Mouse (Mus musculus) hindbrain, embryonic 15.5 days (tissue): ENCODE data around the gene Zbtb6. TPM values are rescaled to one million over a fixed set of nuclear protein-coding genes. Genes with fewer than 3 reads are reported as not detected.

Experiments
- ATAC-seq: fragments of 200-750 bp; cut with Nextera tagmentation; 2 replicates; pipeline ENCODE4 v1.8.0; 2017; ENCODE audit warnings: low read depth, moderate number of reproducible peaks, moderate TSS enrichment; ENCODE audit not compliant: low FRiP score
- H3K27ac ChIP-seq: fragments of 300-500 bp; sonication (generic); replicated peaks from 2 replicates; pipeline ENCODE4 v1.5.1; 2015; ENCODE audit warnings: mild to moderate bottlenecking, inconsistent platforms
- H3K27me3 ChIP-seq: fragments of 300-500 bp; sonication (generic); 2 replicates; pipeline ENCODE4 v1.6.1; 2015; ENCODE audit warnings: control low read depth, inconsistent platforms
- H3K36me3 ChIP-seq: fragments of 300-500 bp; sonication (generic); 2 replicates; pipeline ENCODE4 v1.6.1; 2015; ENCODE audit warnings: control low read depth, inconsistent platforms
- H3K4me1 ChIP-seq: fragments of 300-500 bp; sonication (generic); replicated peaks from 2 replicates; pipeline ENCODE4 v1.6.1; 2015; ENCODE audit warnings: control low read depth, inconsistent platforms
- H3K4me2 ChIP-seq: fragments of 300-500 bp; sonication (generic); 2 replicates; pipeline ENCODE4 v1.6.1; 2015; ENCODE audit warnings: moderate library complexity, mild to moderate bottlenecking, inconsistent platforms
- H3K4me3 ChIP-seq: fragments of 300-500 bp; sonication (generic); 2 replicates; pipeline ENCODE4 v1.5.1; 2015; ENCODE audit warnings: mild to moderate bottlenecking, inconsistent platforms
- H3K9ac ChIP-seq: fragments of 300-500 bp; sonication (generic); 2 replicates; pipeline ENCODE4 v1.6.1; 2015; ENCODE audit warnings: inconsistent platforms
- H3K9me3 ChIP-seq: fragments of 300-500 bp; sonication (generic); 2 replicates; pipeline ENCODE4 v1.6.1; 2016; ENCODE audit warnings: control low read depth, inconsistent platforms
- WGBS: fragments of 180-500 bp; shearing (Covaris S2); methylation state at CpG from one replicate; pipeline ENCODE4 v1.1.7; 2015; 5-methylcytosine and 5-hydroxymethylcytosine counted together
- polyA plus RNA-seq: library from polyadenylated mRNA; unstranded; fragments of >200 nt; fragmentation: Nextera tagmentation; extraction: Ambion mirVana; gene quantifications from 2 replicates; pipeline ENCODE4 v1.2.1, GENCODE M21; 2015

The Zbtb6 gene
- polyA plus RNA-seq, 1 experiment from 2014 or later, result 14.6 TPM

DNA sequence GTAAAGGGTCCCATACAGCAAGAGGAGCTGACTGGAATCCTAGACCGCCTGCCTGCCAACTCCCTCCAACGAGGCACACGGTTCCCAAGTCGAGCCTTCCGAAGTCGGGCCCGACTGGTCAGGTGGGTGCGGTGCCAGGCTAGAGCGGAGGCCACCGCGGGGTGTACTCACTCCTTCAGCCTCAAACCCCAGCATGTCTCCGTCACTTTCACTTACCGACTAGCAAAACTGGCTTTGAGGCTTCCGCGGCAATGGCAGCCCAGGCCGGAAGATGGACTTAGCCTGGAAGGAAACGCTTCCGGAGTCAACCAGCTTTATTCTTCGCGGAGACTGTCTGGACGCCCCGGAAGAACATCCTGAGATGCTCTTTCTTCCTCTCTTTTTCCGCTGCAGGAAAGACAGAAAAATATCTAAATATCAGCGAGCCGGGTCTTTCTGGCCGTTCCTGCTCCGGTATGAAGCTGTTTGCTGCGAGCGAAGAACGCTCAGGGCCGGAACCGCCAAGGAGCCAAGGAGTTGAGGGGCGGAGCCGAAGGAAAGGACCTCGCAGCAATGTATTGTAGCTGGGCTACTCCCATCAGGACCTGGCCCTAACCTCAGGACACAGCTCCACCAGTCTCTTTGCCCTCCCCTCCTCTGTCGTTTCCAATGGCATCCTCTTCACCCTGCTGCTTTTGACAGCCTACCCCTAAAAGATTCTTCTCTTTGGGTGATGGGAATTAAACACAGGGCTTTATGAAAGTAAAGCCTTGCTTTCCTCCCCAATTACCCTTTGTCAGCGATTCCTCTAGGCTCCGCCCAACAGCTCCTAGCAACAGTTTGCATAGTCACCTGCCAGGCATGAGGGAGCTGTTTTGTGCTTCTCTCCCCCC lies 12.1 kb downstream of the Zbtb6 start:
- Histone ChIP-seq H3K36me3 (peaks cover 13% of the 10 kb centered on the region; the same call in 1 of the 2 replicates), H3K4me3 (peak overlapping the region; percentile 58), H3K9me3 (no peaks in the 10 kb centered on the region), H3K27ac (peak overlapping the region; percentile 98), H3K4me2 (peak overlapping the region; percentile 85), H3K9ac (peak overlapping the region; percentile 56), H3K4me1 (peaks cover 21% of the 10 kb centered on the region), H3K27me3 (no peaks in the 10 kb centered on the region)
- WGBS, result 1% methylated on average over 38 of the region's 38 CpGs
- ATAC-seq, result peak; percentile 95

GRCm38 (mm10) chr2:37423671-37424070 lies 19.3 kb downstream of the Zbtb6 start:
- H3K4me2 ChIP-seq, result no peak overlapping the region
- no peak overlapping the region for H3K27ac ChIP-seq
- peaks cover 3% of the 10 kb centered on the region; the same call in 1 of the 2 replicates for H3K36me3 ChIP-seq
- H3K9me3 ChIP-seq, result no peaks in the 10 kb centered on the region
- peaks cover 17% of the 10 kb centered on the region for H3K4me1 ChIP-seq
- H3K4me3 ChIP-seq, result no peak overlapping the region
- WGBS, result 53% methylated on average over 3 of the region's 3 CpGs
- no peak for ATAC-seq
- no peak overlapping the region for H3K9ac ChIP-seq
- H3K27me3 ChIP-seq, result no peaks in the 10 kb centered on the region

- Histone ChIP-seq H3K27me3 (no peaks in the 10 kb centered on the region), H3K36me3 (no peaks in the 10 kb centered on the region), H3K9me3 (no peaks in the 10 kb centered on the region), H3K4me1 (peaks cover 17% of the 10 kb centered on the region), H3K9ac (peak within 1 kb of the TSS; percentile 99), H3K27ac (peak within 1 kb of the TSS; percentile 98), H3K4me2 (peak within 1 kb of the TSS; percentile 72), H3K4me3 (peak within 1 kb of the TSS; percentile 94)
- ATAC-seq, result peak; percentile 97
- under 1% methylated on average over 71 of the region's 75 CpGs for WGBS
These were observed 20.4 kb downstream of the Zbtb6 start, which contains the start of gene Rc3h2 for GRCm38 (mm10) chr2:37422306-37423304. TSS of gene Rc3h2 (minus strand) at chr2:37422903.

- WGBS, result 6% methylated on average over 3 of the region's 3 CpGs
- peak overlapping the region; percentile 72 for H3K4me2 ChIP-seq
- no peak for ATAC-seq
- peak overlapping the region; percentile 99 for H3K9ac ChIP-seq
- H3K4me3 ChIP-seq, result peak overlapping the region; percentile 94
- peaks cover 17% of the 10 kb centered on the region for H3K4me1 ChIP-seq
- H3K27ac ChIP-seq, result peak overlapping the region; percentile 98
- no peaks in the 10 kb centered on the region for H3K27me3 ChIP-seq
- 0 out of 2 replicates have a peak, but pooled peaks cover 2% of the 10 kb centered on the region for H3K36me3 ChIP-seq
- H3K9me3 ChIP-seq, result no peaks in the 10 kb centered on the region
These were observed 21.1 kb downstream of the Zbtb6 start for GRCm38 (mm10) chr2:37421903-37422302.

- no peaks in the 10 kb centered on the region for H3K9me3 ChIP-seq
- peaks cover 29% of the 10 kb centered on the region for H3K36me3 ChIP-seq
- no peak overlapping the region for H3K27ac ChIP-seq
- no peaks in the 10 kb centered on the region for H3K27me3 ChIP-seq
- H3K4me1 ChIP-seq, result no peaks in the 10 kb centered on the region
- H3K4me2 ChIP-seq, result no peak overlapping the region
- no peak overlapping the region for H3K9ac ChIP-seq
- H3K4me3 ChIP-seq, result no peak overlapping the region
- no peak for ATAC-seq
- WGBS, result 49% methylated on average over 1 of the region's 1 CpGs
These were observed 47.4 kb downstream of the Zbtb6 start for GRCm38 (mm10) chr2:37395539-37395938.

- Histone ChIP-seq H3K4me3 (no peak overlapping the region), H3K36me3 (peaks cover 42% of the 10 kb centered on the region), H3K27me3 (no peaks in the 10 kb centered on the region), H3K27ac (no peak overlapping the region), H3K9ac (no peak overlapping the region), H3K4me1 (no peaks in the 10 kb centered on the region), H3K4me2 (no peak overlapping the region), H3K9me3 (no peaks in the 10 kb centered on the region)
- no peak for ATAC-seq
- WGBS, result 87% methylated on average over 9 of the region's 9 CpGs
These were observed 60.0 kb downstream of the Zbtb6 start for GRCm38 (mm10) chr2:37382921-37383320.

DNA sequence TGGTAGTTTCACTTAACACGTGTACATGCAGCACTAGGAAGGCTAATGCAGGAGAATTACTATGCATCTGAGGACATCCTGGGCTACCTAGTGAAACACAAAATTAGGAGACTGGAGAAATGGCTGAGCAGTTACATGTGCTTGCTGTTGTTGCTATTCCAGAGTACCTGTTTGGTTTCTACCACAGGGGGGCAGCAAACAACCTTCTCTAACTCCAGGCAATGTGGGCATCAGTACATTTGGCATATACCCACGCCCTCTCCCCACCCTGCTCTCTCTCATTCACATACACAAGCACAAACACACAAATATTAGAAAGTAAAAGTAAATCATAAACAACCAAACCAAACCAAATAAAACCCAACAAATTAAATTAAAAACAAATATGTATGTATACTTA lies 62.8 kb downstream of the Zbtb6 start:
- Histone ChIP-seq H3K4me1 (no peaks in the 10 kb centered on the region), H3K36me3 (peaks cover 51% of the 10 kb centered on the region), H3K4me2 (no peak overlapping the region), H3K9me3 (no peaks in the 10 kb centered on the region), H3K9ac (no peak overlapping the region), H3K4me3 (no peak overlapping the region), H3K27me3 (no peaks in the 10 kb centered on the region), H3K27ac (no peak overlapping the region)
- ATAC-seq, result no peak
- 57% methylated on average over 2 of the region's 2 CpGs for WGBS

GRCm38 (mm10) chr2:37376018-37376417 lies 67.0 kb downstream of the Zbtb6 start:
- 100% methylated on average over 1 of the region's 1 CpGs for WGBS
- H3K27ac ChIP-seq, result no peak overlapping the region
- H3K36me3 ChIP-seq, result peaks cover 33% of the 10 kb centered on the region
- ATAC-seq, result no peak
- H3K27me3 ChIP-seq, result no peaks in the 10 kb centered on the region
- no peaks in the 10 kb centered on the region for H3K9me3 ChIP-seq
- no peak overlapping the region for H3K4me2 ChIP-seq
- no peaks in the 10 kb centered on the region for H3K4me1 ChIP-seq
- no peak overlapping the region for H3K4me3 ChIP-seq
- no peak overlapping the region for H3K9ac ChIP-seq

Other genes starting within 250 kb of the Zbtb6 start
- not detected in 2 replicates for gene Olfr366, start 231.6 kb downstream of the Zbtb6 start, polyA plus RNA-seq
- gene Olfr368, start 116.7 kb downstream of the Zbtb6 start, polyA plus RNA-seq, result not detected in 2 replicates
- gene Pdcl, start 83.8 kb downstream of the Zbtb6 start, polyA plus RNA-seq, result 48.9 and 49.2 TPM in 2 replicates
- gene Rc3h2, start 20.3 kb downstream of the Zbtb6 start, polyA plus RNA-seq, result 18.0 and 19.9 TPM in 2 replicates
- gene Zbtb26, start within 50 bp of the Zbtb6 start, polyA plus RNA-seq, result 6.8 and 7.6 TPM in 2 replicates
- 40.8 and 51.4 TPM in 2 replicates for gene Rabgap1, start 108 bp upstream of the Zbtb6 start, polyA plus RNA-seq
- 16.0 and 16.3 TPM in 2 replicates for gene Gpr21, start 73.2 kb upstream of the Zbtb6 start, polyA plus RNA-seq